Mouse (Mus musculus): ENCODE measurements around the gene Smim7. TPM values are rescaled to one million over a fixed set of nuclear protein-coding genes. Genes with fewer than 3 reads are reported as not detected.

The Smim7 gene
- 100 to 1,000 TPM in 1 of 2 experiments, 10 to 100 TPM in 1; 89.9 to 102 TPM for total RNA-seq (2021)
- long read RNA-seq, experiment 1, transcript Smim7-201 (4 exons, 642 nt): minor isoform, 5 of 115 reads
- long read RNA-seq, experiment 1, transcript Smim7-203 (5 exons, 2,892 nt): major isoform, 101 of 115 reads
- long read RNA-seq, experiment 1, partial matches to known transcripts: 4 of 115 reads
- long read RNA-seq, experiment 1, other reads (novel, unspliced or antisense): 5 of 115 reads
- long read RNA-seq, experiment 2, transcript Smim7-203 (5 exons, 2,892 nt): major isoform, 122 of 132 reads
- long read RNA-seq, experiment 2, transcript Smim7-201 (4 exons, 642 nt): minor isoform, 8 of 132 reads
- long read RNA-seq, experiment 2, partial matches to known transcripts: 2 of 132 reads
- long read RNA-seq, experiment 2, other reads (novel, unspliced or antisense): 0 of 132 reads

DNA sequence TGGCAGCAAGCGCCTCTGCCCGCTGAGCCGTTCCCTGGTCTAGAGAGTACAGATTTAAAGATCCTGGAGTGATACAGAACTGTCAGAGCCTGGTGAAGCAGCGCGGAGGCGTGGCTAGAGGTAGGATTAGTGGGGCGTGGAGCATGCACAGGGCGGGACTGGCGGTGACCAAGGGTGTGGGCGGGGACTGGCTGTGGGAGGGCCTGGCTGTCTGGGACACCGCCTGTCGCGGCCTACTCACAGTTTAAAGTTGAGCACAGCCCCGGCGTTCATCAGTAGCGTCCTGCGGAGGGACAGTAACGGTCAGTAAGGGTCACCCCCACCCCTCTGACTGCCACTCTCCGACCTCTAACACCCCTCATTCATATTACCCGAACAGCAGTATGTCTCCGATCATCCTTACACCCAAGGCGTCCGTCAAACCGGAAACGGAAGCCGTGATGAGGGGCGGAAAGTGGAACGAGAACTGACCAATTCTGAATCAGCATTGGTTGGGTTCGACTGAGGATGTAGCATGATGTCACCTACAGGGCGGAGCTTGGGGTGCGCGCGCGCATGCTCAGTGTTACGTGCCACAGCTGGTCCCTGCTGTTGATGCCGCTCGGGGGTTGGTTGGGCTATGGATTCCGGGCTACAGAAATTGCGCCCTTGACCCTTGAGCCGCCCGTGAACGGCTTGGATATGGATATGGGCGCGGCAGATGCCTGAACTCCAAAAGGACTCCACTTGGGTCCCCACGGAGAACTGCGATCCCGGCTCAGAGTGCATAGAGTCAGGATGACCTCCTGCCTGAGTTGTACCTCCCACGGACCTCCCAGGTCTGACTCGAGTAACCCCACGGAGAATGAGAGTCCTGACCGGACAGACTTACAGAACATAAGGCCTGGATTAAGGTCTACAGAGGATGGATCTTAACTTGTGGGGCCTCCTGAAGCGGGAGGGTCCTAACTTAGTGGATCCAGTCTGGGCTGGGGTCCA lies at the start of gene Smim7:
Gene Smim7 (minus strand): TSS at position 456 of the 978 bp plus-strand sequence.
- DNase-seq: peak; percentile 98

DNA sequence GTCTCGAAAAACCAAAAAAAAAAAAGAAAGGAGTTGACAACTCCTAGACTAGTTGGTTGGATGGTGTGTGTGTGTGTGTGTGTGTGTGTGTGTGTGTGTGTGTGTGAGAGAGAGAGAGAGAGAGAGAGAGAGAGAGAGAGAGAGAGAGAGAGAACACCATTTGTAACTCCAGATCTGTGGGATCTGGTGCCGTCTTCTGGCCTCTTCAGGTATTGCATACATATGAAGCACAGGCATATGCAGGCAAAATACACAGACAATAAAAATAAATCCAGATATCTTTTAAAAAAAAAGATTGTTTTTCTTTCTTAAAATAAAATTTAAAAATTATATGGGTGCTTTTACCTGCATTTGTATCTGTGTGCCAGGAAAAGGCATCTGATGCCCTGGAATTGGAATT lies 19.3 kb upstream of the Smim7 start:
- peak; percentile 45 for DNase-seq

DNA sequence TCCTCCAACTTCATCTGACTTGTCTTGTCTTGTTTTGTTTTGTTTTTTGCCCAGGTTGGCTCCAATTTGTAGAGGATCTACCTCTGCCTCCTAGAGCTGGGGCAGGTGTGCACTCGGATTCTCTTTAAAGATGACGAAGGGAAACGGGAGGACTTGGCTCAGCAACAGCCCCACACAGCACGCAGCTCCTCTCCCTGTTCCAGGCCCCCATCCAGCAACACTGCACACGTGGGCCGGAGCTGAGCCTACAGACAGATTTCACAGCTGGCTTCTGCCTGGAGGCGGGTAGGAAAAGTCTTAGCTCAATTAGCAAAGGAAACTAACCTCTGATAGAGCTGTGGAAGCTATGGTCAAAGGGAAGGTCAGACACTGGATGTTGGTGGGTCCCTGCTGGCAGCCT lies 18.4 kb upstream of the Smim7 start:
- peak; percentile 56 for DNase-seq

DNA sequence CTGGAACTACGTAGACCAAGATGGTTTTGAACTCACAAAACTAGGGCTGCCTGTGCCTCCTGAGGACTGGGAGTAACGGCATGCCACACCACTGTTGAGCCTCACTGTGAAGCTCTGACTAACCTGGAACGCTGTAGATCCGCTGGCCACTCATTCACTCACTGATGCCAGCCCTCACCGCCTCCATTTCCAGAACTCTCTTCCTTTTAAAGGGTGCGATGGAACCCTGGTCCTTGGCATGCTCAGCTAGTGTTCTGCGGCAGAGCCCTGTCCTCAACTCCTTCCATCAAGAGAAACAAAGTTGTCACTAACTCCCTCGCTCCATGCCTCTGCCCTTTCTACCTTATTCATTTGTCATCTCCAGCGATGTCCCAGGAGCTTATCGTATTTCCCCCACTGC lies 18.0 kb upstream of the Smim7 start:
- no peak for DNase-seq

DNA sequence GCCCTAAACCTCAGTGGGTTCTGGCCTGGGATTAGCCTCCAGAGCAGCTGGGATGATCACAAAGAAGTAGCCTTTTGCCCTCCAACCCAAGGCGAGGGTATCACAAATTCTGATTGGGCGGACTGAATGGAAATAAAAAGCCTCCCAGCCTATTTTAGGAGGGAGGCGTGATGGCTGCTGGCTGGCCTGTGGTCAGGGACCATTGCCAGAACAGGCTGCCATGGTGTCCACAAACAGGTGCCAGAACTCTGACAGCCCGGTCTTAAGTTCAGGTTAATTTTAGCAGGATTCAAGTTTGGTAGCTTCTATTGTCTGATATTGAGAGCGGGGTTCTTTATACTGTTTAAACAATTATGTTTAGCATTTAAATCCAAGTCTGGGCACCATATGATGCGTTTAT lies 16.9 kb upstream of the Smim7 start:
- peak; percentile 75 for DNase-seq

- no peak for DNase-seq
Measured at GRCm38 (mm10) chr8:72584390-72584789, 13.5 kb upstream of the Smim7 start.

DNA sequence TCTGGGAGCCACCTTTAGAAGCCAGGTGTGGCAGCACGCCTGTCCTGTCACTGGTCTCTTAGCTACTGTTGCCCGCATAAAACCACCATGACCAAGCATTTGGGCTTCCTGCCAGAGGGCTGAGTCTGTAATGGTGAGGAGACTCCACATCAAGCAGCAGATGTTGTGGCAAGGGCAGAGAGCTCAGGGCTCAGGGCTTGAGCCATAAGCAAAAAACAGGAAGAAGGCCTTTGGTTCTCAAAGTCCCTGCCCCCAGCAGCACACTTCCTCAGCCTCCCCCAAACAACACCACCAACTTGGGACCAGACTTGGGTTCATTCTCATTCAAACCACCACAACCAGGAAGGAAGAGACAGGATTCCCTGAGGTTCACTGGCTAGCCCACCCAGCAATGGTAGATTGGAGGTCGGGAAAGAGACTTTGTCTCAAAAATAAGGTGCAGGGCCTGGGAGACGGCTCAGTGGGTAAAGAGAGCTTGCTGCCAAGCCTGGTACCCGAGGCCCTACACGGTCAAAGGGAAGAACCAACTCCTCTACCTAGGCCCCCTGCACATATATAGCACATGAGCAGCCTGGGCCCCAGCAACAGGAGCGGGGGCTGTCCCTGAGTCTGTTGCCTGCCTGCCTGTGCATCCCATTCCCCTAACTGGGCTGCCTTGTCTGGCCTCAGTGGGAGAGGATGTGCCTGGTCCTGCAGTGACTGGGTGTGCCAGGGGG lies 12.3 kb upstream of the Smim7 start:
- DNase-seq: peak; percentile 76

- DNase-seq: no peak
Measured at GRCm38 (mm10) chr8:72579374-72579773, 8.5 kb upstream of the Smim7 start.

DNA sequence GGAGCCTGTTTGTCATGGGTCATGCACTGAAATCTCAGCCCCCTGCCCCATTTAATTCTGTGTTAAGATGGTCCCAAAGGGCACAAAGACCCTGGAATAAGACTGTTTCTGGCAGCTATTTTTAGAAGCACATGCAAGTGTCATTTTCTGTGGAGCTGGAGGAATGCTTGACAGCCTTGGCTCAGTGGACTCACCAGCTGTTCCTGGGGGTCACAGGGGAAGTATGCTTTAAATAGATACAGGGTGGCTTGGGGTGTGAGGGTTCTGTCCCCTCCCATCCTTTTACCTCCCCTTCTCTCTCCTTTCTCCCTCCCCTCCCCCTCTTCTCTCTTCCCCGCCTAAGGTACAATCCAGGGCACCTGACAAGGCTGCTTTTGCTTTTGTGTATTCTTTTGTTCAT lies 7.1 kb upstream of the Smim7 start:
- DNase-seq: no peak

DNA sequence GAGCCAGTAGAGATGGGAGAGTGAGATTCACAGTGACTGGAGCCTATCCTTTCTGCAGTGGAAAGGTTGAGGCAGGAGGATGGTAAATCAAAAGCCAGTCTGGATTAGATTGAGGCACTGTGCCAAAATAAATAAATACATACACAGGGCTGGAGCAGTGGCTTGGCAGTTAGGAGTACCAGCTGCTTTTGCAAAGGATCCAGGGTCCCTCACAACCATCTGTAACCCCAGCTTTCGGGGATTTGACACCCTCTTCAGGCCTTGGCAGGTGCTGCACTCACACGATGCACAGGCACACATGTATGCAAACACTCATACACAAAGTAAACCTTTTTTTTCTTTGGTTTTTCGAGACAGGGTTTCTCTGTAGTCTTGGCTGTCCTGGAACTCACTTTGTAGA lies 6.4 kb upstream of the Smim7 start:
- no peak for DNase-seq

- DNase-seq: no peak
Measured at GRCm38 (mm10) chr8:72575915-72576314, 5.0 kb upstream of the Smim7 start.

GRCm38 (mm10) chr8:72573450-72573849 lies 2.6 kb upstream of the Smim7 start:
- no peak for DNase-seq

DNA sequence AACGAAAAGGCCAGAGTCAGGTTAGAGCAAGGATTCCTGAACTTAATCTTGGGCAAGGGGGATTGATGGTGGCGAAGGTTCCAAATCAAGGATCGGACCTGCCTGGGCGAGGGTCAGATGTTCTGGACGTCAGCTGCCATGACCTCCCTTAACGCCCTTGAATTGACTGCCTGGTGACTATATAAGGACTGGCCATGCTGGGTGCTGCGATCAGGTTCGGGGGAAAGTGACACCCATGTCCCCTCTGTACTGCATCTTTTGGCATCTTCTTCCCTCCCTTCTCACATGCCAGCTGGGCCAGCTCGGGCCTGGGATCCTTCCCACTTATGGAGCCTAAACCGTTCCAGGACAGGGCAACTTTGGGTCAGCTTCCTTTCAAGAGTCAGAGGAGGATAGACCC lies 1.6 kb upstream of the Smim7 start:
- peak; percentile 51 for DNase-seq

- DNase-seq: peak; percentile 88
Measured at GRCm38 (mm10) chr8:72571611-72572473, 954 bp upstream of the Smim7 start, which contains the start of gene Tmem38a. Gene Tmem38a, plus strand, starts transcription at chr8:72572055.

- DNase-seq: no peak
Measured at GRCm38 (mm10) chr8:72565970-72566369, 4.9 kb downstream of the Smim7 start.

- no peak for DNase-seq
Measured at GRCm38 (mm10) chr8:72561111-72561689, 9.7 kb downstream of the Smim7 start.

DNA sequence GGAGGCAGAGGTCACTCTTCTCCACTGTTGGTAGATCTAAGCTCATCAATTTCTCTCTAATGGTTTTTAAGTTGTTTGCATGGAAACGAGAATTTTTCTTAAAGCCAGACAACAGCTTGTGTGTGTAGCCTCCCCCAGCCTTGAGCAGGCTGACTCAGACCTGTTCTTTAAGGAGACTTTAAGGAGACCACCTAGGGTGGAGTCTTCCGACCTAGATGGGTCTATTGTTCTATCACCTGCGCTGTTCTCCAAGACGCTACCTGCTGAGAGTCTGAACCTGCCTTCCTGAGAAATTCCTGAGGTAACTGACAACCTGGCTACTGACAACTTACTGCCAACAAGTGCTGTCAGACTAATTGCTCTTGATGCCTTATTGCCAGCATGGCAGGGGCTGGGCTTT lies 15.1 kb downstream of the Smim7 start:
- no peak for DNase-seq

DNA sequence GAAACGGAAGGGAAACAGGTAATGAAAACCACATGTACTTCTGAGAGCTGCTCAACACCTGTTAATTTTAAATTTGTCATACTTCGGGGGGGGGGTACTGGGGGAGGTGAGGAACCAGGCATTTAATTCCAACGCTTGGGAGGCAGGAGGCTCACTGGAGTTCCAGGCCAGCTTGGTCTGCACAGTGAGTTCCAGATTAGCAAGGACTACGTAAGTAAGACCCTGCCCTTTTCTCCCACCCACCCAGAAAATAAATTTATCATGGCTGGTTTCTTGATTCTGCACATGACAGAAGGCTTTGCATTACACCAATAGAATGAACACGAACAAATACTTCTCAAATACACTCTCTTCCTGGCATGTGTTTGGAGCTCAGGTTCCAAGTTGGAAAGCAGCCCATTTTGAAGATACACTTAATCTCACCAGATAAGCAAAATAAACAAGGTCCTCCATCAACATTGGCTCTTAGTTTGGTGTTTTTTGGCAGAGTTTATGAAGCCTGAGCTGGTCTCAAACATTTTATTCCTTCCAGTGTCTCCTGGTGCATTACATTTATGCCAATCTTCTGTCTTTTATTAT lies 21.5 kb downstream of the Smim7 start:
- no peak for DNase-seq

DNA sequence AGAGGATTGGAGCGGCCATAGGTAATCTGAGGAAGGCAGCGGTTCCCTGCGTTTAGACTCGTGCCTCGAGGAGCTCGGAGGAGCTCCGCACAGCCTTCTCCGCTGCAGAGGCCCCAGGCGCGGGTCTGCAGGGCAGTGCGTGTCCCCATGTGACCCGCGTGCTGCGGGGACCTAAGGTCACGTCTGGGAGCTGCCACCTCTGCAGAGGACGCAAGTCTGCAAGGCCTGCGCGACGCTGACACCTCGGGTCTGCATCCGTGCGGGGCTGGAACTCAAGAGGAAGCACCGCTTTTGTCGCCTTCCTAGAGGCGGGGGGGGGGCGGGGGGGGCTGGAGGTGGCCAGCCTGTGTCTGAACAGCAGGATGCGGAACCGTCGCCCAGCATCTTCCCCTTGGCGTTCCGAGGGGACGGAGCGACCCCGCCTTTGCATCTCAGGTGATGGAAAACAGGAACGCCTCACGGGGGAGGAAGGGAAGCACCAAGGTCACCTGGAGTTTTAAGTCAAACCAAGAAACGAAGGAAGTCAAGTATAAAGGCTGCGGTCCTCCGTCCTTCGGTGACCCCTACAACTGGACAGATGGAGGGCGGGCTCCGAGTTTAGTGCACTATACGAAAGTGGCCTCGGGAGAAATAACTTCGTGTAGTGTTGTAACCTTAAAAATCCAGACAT lies 22.1 kb downstream of the Smim7 start:
- DNase-seq: peak; percentile 56
